Comparison of ENCODE assay signal across 8 mouse cellular contexts in genomic region chr5:74960840-74961543, GRCm38 (mm10).
DNase-seq lines count a peak whose midpoint lies in the region; ATAC-seq and TF ChIP-seq lines count a peak whose summit lies in the region.

No protein-coding gene starts in this region.

- H3K9me3 ChIP-seq in hindbrain, embryonic 11.5 days (ENCODE audit: control insufficient read depth, low read length), result no peaks in the 10 kb centered on the region
- no peaks in the 10 kb centered on the region for H3K9me3 ChIP-seq in hindbrain, embryonic 13.5 days
- H3K9me3 ChIP-seq in kidney, embryonic 14.5 days (ENCODE audit: control insufficient read depth, low read length), result no peaks in the 10 kb centered on the region
- H3K9me3 ChIP-seq in lung, embryonic 16.5 days (ENCODE audit: control insufficient read depth, low read length), result no peaks in the 10 kb centered on the region
- no peaks in the 10 kb centered on the region for H3K9me3 ChIP-seq in stomach, postnatal 0 days (ENCODE audit: control insufficient read depth, low read length)

- H3K9ac ChIP-seq in hindbrain, embryonic 11.5 days (ENCODE audit: low read depth, low read length), result no peak overlapping the region
- H3K9ac ChIP-seq in hindbrain, embryonic 13.5 days, result no peak overlapping the region
- H3K9ac ChIP-seq in heart, adult 2 months (ENCODE audit: low read depth, low read length), result no peak overlapping the region
- H3K9ac ChIP-seq in kidney, embryonic 14.5 days (ENCODE audit: low read depth, low read length), result no peak overlapping the region
- no peak overlapping the region for H3K9ac ChIP-seq in lung, embryonic 16.5 days (ENCODE audit: low read length)
- no peak overlapping the region for H3K9ac ChIP-seq in stomach, postnatal 0 days (ENCODE audit: low read length)

- TF ChIP-seq POLR2A in heart, adult 2 months (IDR thresholded peaks at IDR 0.05; ENCODE audit: insufficient read depth, low read depth, low read length), result no peak

- no peaks in the 10 kb centered on the region for H3K79me2 ChIP-seq in heart, adult 2 months (replicated peaks; ENCODE audit: control insufficient read depth, insufficient read depth, low read length)

- H3K27me3 ChIP-seq in hindbrain, embryonic 11.5 days (ENCODE audit: control insufficient read depth, insufficient read depth, low read length), result peaks cover 23% of the 10 kb centered on the region
- H3K27me3 ChIP-seq in hindbrain, embryonic 13.5 days, result peaks cover 82% of the 10 kb centered on the region
- no peaks in the 10 kb centered on the region for H3K27me3 ChIP-seq in heart, adult 2 months (ENCODE audit: control insufficient read depth, insufficient read depth, low read length)
- H3K27me3 ChIP-seq in kidney, embryonic 14.5 days (ENCODE audit: control insufficient read depth, insufficient read depth, low read length), result no peaks in the 10 kb centered on the region; the same call in 1 of the 2 replicates
- no peaks in the 10 kb centered on the region for H3K27me3 ChIP-seq in lung, embryonic 16.5 days (ENCODE audit: control insufficient read depth, insufficient read depth, low read depth, low read length)
- H3K27me3 ChIP-seq in stomach, postnatal 0 days (ENCODE audit: control insufficient read depth, insufficient read depth, low read length), result 0 out of 2 replicates have a peak, but pooled peaks cover 2% of the 10 kb centered on the region

- ATAC-seq in hindbrain, embryonic 11.5 days (ENCODE audit: low FRiP score), result no peak
- no peak for ATAC-seq in hindbrain, embryonic 13.5 days (ENCODE audit: low FRiP score)
- ATAC-seq in kidney, embryonic 14.5 days (ENCODE audit: low FRiP score, low TSS enrichment), result peak; percentile 84; the same call in 1 of the 2 replicates
- peak; percentile 68 for ATAC-seq in lung, embryonic 16.5 days (ENCODE audit: low read depth)
- ATAC-seq in stomach, postnatal 0 days (ENCODE audit: low FRiP score, low TSS enrichment), result no peak

- H3K27ac ChIP-seq in hindbrain, embryonic 11.5 days (ENCODE audit: low read depth, low read length), result no peak overlapping the region
- H3K27ac ChIP-seq in hindbrain, embryonic 13.5 days, result no peak overlapping the region
- H3K27ac ChIP-seq in heart, adult 2 months, result no peak overlapping the region
- H3K27ac ChIP-seq in kidney, embryonic 14.5 days (ENCODE audit: low read depth, low read length), result no peak overlapping the region
- H3K27ac ChIP-seq in lung, embryonic 16.5 days (ENCODE audit: low read length), result no peak overlapping the region
- no peak overlapping the region for H3K27ac ChIP-seq in stomach, postnatal 0 days (replicated peaks)

- no peaks in the 10 kb centered on the region for H3K36me3 ChIP-seq in hindbrain, embryonic 11.5 days (ENCODE audit: control insufficient read depth, insufficient read depth, low read length)
- H3K36me3 ChIP-seq in hindbrain, embryonic 13.5 days, result no peaks in the 10 kb centered on the region
- H3K36me3 ChIP-seq in heart, adult 2 months (ENCODE audit: control insufficient read depth, insufficient read depth, low read length), result no peaks in the 10 kb centered on the region
- H3K36me3 ChIP-seq in kidney, embryonic 14.5 days (ENCODE audit: control insufficient read depth, insufficient read depth, low read length), result no peaks in the 10 kb centered on the region
- H3K36me3 ChIP-seq in lung, embryonic 16.5 days (ENCODE audit: control insufficient read depth, insufficient read depth, low read length), result no peaks in the 10 kb centered on the region
- H3K36me3 ChIP-seq in stomach, postnatal 0 days (ENCODE audit: control insufficient read depth, insufficient read depth, low read length), result no peaks in the 10 kb centered on the region

- H3K4me1 ChIP-seq in hindbrain, embryonic 11.5 days (replicated peaks; ENCODE audit: control insufficient read depth, insufficient read depth, low read length), result no peaks in the 10 kb centered on the region
- peaks cover 10% of the 10 kb centered on the region for H3K4me1 ChIP-seq in hindbrain, embryonic 13.5 days (replicated peaks)
- peaks cover 6% of the 10 kb centered on the region for H3K4me1 ChIP-seq in heart, adult 2 months (ENCODE audit: control insufficient read depth, insufficient read depth, low read length)
- H3K4me1 ChIP-seq in kidney, embryonic 14.5 days (ENCODE audit: control insufficient read depth, insufficient read depth, low read length), result 0 out of 2 replicates have a peak, but pooled peaks cover 7% of the 10 kb centered on the region
- no peaks in the 10 kb centered on the region; the same call in 1 of the 2 replicates for H3K4me1 ChIP-seq in lung, embryonic 16.5 days (replicated peaks; ENCODE audit: control insufficient read depth, insufficient read depth, low read length)
- no peaks in the 10 kb centered on the region for H3K4me1 ChIP-seq in stomach, postnatal 0 days (replicated peaks; ENCODE audit: control insufficient read depth, insufficient read depth)

- TF ChIP-seq EP300 in heart, adult 2 months (IDR thresholded peaks at IDR 0.05; ENCODE audit: insufficient read depth, low read depth, low read length), result no peak
- no peak for TF ChIP-seq EP300 in stomach, postnatal 0 days (optimal IDR thresholded peaks at IDR 0.05)

- intact Hi-C loops in heart, adult 2 months (cut with DNase I), result loop anchor here (1.0 kb wide), 1 partner anchor 182 kb away; no protein-coding TSS in a partner anchor

- no peak overlapping the region for H3K4me3 ChIP-seq in hindbrain, embryonic 11.5 days (ENCODE audit: low read depth, low read length)
- H3K4me3 ChIP-seq in hindbrain, embryonic 13.5 days, result no peak overlapping the region
- H3K4me3 ChIP-seq in heart, adult 2 months, result no peak overlapping the region
- no peak overlapping the region for H3K4me3 ChIP-seq in kidney, embryonic 14.5 days (ENCODE audit: low read length)
- H3K4me3 ChIP-seq in lung, embryonic 16.5 days (ENCODE audit: low read length), result no peak overlapping the region
- H3K4me3 ChIP-seq in stomach, postnatal 0 days (ENCODE audit: low read depth, low read length), result no peak overlapping the region

- DNase-seq in hindbrain, embryonic 11.5 days (ENCODE audit: low spot score), result peak; percentile 84
- DNase-seq in adrenal gland, adult 2 months, result peak; percentile 49
- peak; percentile 81 for DNase-seq in embryo, embryonic 9.5 days (ENCODE audit: extremely low spot score)
- peak; percentile 59 to 71 for DNase-seq in heart, adult 2 months
- DNase-seq in stomach, postnatal 0 days (ENCODE audit: low spot score), result peak; percentile 75

- peak; percentile 88 for TF ChIP-seq CTCF in heart, adult 2 months (IDR thresholded peaks at IDR 0.05)
- peak; percentile 90 for TF ChIP-seq CTCF in stomach, postnatal 0 days (IDR thresholded peaks at IDR 0.05; ENCODE audit: low read depth)

- no peak overlapping the region for H3K4me2 ChIP-seq in hindbrain, embryonic 11.5 days (replicated peaks; ENCODE audit: low read depth, low read length)
- H3K4me2 ChIP-seq in hindbrain, embryonic 13.5 days, result no peak overlapping the region
- H3K4me2 ChIP-seq in kidney, embryonic 14.5 days (replicated peaks; ENCODE audit: low read depth, low read length), result no peak overlapping the region
- H3K4me2 ChIP-seq in lung, embryonic 16.5 days (ENCODE audit: low read depth, low read length), result no peak overlapping the region
- H3K4me2 ChIP-seq in stomach, postnatal 0 days (replicated peaks; ENCODE audit: low read depth), result no peak overlapping the region

- 30% methylated on average over 14 of the region's 14 CpGs for WGBS in hindbrain, embryonic 11.5 days
- WGBS in hindbrain, embryonic 13.5 days, result 29% methylated on average over 14 of the region's 14 CpGs
- 29% methylated on average over 14 of the region's 14 CpGs for WGBS in heart, adult 2 months
- 23% methylated on average over 14 of the region's 14 CpGs for WGBS in kidney, embryonic 14.5 days
- 31% methylated on average over 14 of the region's 14 CpGs for WGBS in lung, embryonic 16.5 days
- 35% methylated on average over 14 of the region's 14 CpGs for WGBS in stomach, postnatal 0 days

Comparison
In these comparisons a context has a peak if more than half of its experiments do, and no peak if none do; other contexts are left out.
1. ATAC-seq: peak in kidney, embryonic 14.5 days (single experiment) and lung, embryonic 16.5 days (single experiment); none in hindbrain, embryonic 11.5 days (single experiment), hindbrain, embryonic 13.5 days (single experiment) and stomach, postnatal 0 days (single experiment).
2. Peak in every context shown above with its lines, with median percentiles within 50 percentile points of each other: DNase-seq.